Mouse (Mus musculus) lung, embryonic 16.5 days (tissue): ENCODE results near the gene Atp1a2. TPM values are rescaled to one million over a fixed set of nuclear protein-coding genes. Genes with fewer than 3 reads are reported as not detected.
A peak's percentile ranks its signal among the peaks of the same experiment; 100 is the strongest.
"Not testable (repeated sequence)": the region's sequence is repeated elsewhere in the genome, so short reads cannot be mapped to it uniquely, and the experiment has no call there.

Experiments used
- ATAC-seq: fragments of 200-750 bp; cut with Nextera tagmentation; 2 replicates; pipeline ENCODE4 v1.8.0; 2017; ENCODE audit warnings: low read depth, mild to moderate bottlenecking, moderate library complexity
- H3K27ac ChIP-seq: fragments of 300-500 bp; sonication (generic); 2 replicates; pipeline ENCODE4 v1.5.1; 2014; ENCODE audit warnings: mild to moderate bottlenecking, control low read depth, low read length
- H3K27me3 ChIP-seq: fragments of 300-500 bp; sonication (generic); 2 replicates; pipeline ENCODE4 v1.6.1; 2014; ENCODE audit warnings: low read depth, low read length, mixed read lengths; ENCODE audit not compliant: control insufficient read depth, insufficient read depth
- H3K36me3 ChIP-seq: fragments of 300-500 bp; sonication (generic); 2 replicates; pipeline ENCODE4 v1.6.1; 2014; ENCODE audit warnings: low read length; ENCODE audit not compliant: control insufficient read depth, insufficient read depth
- H3K4me1 ChIP-seq: fragments of 300-500 bp; sonication (generic); replicated peaks from 2 replicates; pipeline ENCODE4 v1.6.1; 2014; ENCODE audit warnings: low read length, mixed read lengths; ENCODE audit not compliant: control insufficient read depth, insufficient read depth
- H3K4me2 ChIP-seq: fragments of 300-500 bp; sonication (generic); 2 replicates; pipeline ENCODE4 v1.6.1; 2014; ENCODE audit warnings: low read depth, low read length, control low read depth
- H3K4me3 ChIP-seq: fragments of 300-500 bp; sonication (generic); 2 replicates; pipeline ENCODE4 v1.5.1; 2014; ENCODE audit warnings: mild to moderate bottlenecking, low read length, control low read depth
- H3K9ac ChIP-seq: fragments of 300-500 bp; sonication (generic); 2 replicates; pipeline ENCODE4 v1.6.1; 2014; ENCODE audit warnings: low read length, control low read depth
- H3K9me3 ChIP-seq: fragments of 300-500 bp; sonication (generic); 2 replicates; pipeline ENCODE4 v1.6.1; 2016; ENCODE audit warnings: low read length; ENCODE audit not compliant: control insufficient read depth
- WGBS: fragments of 180-500 bp; shearing (Covaris S2); extraction: QIAGEN DNeasy Blood & Tissue Kit; methylation state at CpG from one replicate; pipeline ENCODE4 v1.1.7; 2014; 5-methylcytosine and 5-hydroxymethylcytosine counted together
- polyA plus RNA-seq: library from polyadenylated mRNA; unstranded; fragments of >200 nt; fragmentation: Nextera tagmentation; extraction: Ambion mirVana; gene quantifications from 2 replicates; pipeline ENCODE4 v1.2.1, GENCODE M21; 2015

Gene Atp1a2
- polyA plus RNA-seq, 1 experiment from 2014 or later = 6.2 TPM

- ATAC-seq, H3K9me3 ChIP-seq, H3K27ac ChIP-seq, H3K36me3 ChIP-seq, H3K9ac ChIP-seq, H3K4me1 ChIP-seq: not testable (repeated sequence)
- H3K4me3 ChIP-seq = 0 out of 2 replicates have a peak overlapping the region, but pooled peaks have one; percentile 4
- peak overlapping the region; percentile 25 for H3K4me2 ChIP-seq
- 25% methylated on average over 23 of the region's 23 CpGs for WGBS
- peaks cover 11% of the 10 kb centered on the region for H3K27me3 ChIP-seq
Observed at GRCm38 (mm10) chr1:172244645-172245044, 53.2 kb downstream of the Atp1a2 start.

GRCm38 (mm10) chr1:172243547-172244205, 54.2 kb downstream of the Atp1a2 start:
- no peak for ATAC-seq
- H3K36me3 ChIP-seq = no peaks in the 10 kb centered on the region
- peaks cover 11% of the 10 kb centered on the region for H3K27me3 ChIP-seq
- H3K27ac ChIP-seq = no peak overlapping the region
- WGBS = 30% methylated on average over 16 of the region's 16 CpGs
- H3K4me1 ChIP-seq = no peaks in the 10 kb centered on the region
- H3K4me2 ChIP-seq = peak overlapping the region; percentile 25; the same call in 1 of the 2 replicates
- H3K4me3 ChIP-seq = no peak overlapping the region
- no peak overlapping the region for H3K9ac ChIP-seq
- H3K9me3 ChIP-seq = no peaks in the 10 kb centered on the region

GRCm38 (mm10) chr1:172242401-172242800, 55.5 kb downstream of the Atp1a2 start:
- Histone ChIP-seq H3K27me3 (peaks cover 11% of the 10 kb centered on the region), H3K9me3 (no peaks in the 10 kb centered on the region), H3K9ac (no peak overlapping the region), H3K4me3 (no peak overlapping the region), H3K36me3 (no peaks in the 10 kb centered on the region), H3K27ac (no peak overlapping the region), H3K4me1 (no peaks in the 10 kb centered on the region), H3K4me2 (no peak overlapping the region)
- ATAC-seq = peak; percentile 75
- WGBS = 29% methylated on average over 2 of the region's 2 CpGs

GRCm38 (mm10) chr1:172240945-172241708, 56.7 kb downstream of the Atp1a2 start:
- no peak for ATAC-seq
- Histone ChIP-seq H3K9ac (no peak overlapping the region), H3K27ac (no peak overlapping the region), H3K4me3 (no peak overlapping the region), H3K4me2 (no peak overlapping the region), H3K36me3 (no peaks in the 10 kb centered on the region), H3K4me1 (no peaks in the 10 kb centered on the region), H3K27me3 (peaks cover 11% of the 10 kb centered on the region), H3K9me3 (no peaks in the 10 kb centered on the region)
- 65% methylated on average over 6 of the region's 6 CpGs for WGBS

GRCm38 (mm10) chr1:172229215-172229614, 68.6 kb downstream of the Atp1a2 start:
- Histone ChIP-seq H3K9me3 (no peaks in the 10 kb centered on the region), H3K9ac (no peak overlapping the region), H3K4me1 (no peaks in the 10 kb centered on the region), H3K27ac (no peak overlapping the region), H3K4me2 (no peak overlapping the region), H3K27me3 (no peaks in the 10 kb centered on the region), H3K36me3 (no peaks in the 10 kb centered on the region), H3K4me3 (no peak overlapping the region)
- WGBS = 83% methylated on average over 1 of the region's 1 CpGs
- ATAC-seq = no peak

- 79% methylated on average over 2 of the region's 2 CpGs for WGBS
Observed at GRCm38 (mm10) chr1:172228209-172228608, 69.7 kb downstream of the Atp1a2 start.

More at GRCm38 (mm10) chr1:172228209-172228608, 69.7 kb downstream of the Atp1a2 start:
- ATAC-seq = no peak
- Histone ChIP-seq H3K4me2 (no peak overlapping the region), H3K9me3 (no peaks in the 10 kb centered on the region), H3K27me3 (no peaks in the 10 kb centered on the region), H3K36me3 (no peaks in the 10 kb centered on the region), H3K4me1 (no peaks in the 10 kb centered on the region), H3K4me3 (no peak overlapping the region), H3K27ac (no peak overlapping the region), H3K9ac (no peak overlapping the region)

Other genes starting within 250 kb of the Atp1a2 start
- gene Nhlh1, start 240.5 kb downstream of the Atp1a2 start, polyA plus RNA-seq = not detected in 2 replicates
- gene Copa, start 215.5 kb downstream of the Atp1a2 start, polyA plus RNA-seq = 242 and 253 TPM in 2 replicates
- 146 TPM in 2 replicates for gene Ncstn, start 215.3 kb downstream of the Atp1a2 start, polyA plus RNA-seq
- 124 and 128 TPM in 2 replicates for gene Pex19, start 171.3 kb downstream of the Atp1a2 start, polyA plus RNA-seq
- 133 and 141 TPM in 2 replicates for gene Dcaf8, start 150.0 kb downstream of the Atp1a2 start, polyA plus RNA-seq
- 139 and 147 TPM in 2 replicates for gene Pea15a, start 91.3 kb downstream of the Atp1a2 start, polyA plus RNA-seq
- 7.9 and 15.3 TPM in 2 replicates for gene Casq1, start 78.2 kb downstream of the Atp1a2 start, polyA plus RNA-seq
- not detected in 2 replicates for gene Atp1a4, start 39.6 kb downstream of the Atp1a2 start, polyA plus RNA-seq
- gene Igsf8, start 36.4 kb downstream of the Atp1a2 start, polyA plus RNA-seq = 42.5 and 46.0 TPM in 2 replicates
- not detected in 2 replicates for gene Kcnj9, start 31.3 kb upstream of the Atp1a2 start, polyA plus RNA-seq
- 0.15 and 0.20 TPM in 2 replicates for gene Kcnj10, start 43.1 kb upstream of the Atp1a2 start, polyA plus RNA-seq
- gene Pigm, start 78.5 kb upstream of the Atp1a2 start, polyA plus RNA-seq = 5.0 and 6.2 TPM in 2 replicates
- 0.57 and 0.64 TPM in 2 replicates for gene Slamf9, start 177.3 kb upstream of the Atp1a2 start, polyA plus RNA-seq
- gene Igsf9, start 183.7 kb upstream of the Atp1a2 start, polyA plus RNA-seq = 17.4 and 20.4 TPM in 2 replicates
- gene Tagln2, start 202.0 kb upstream of the Atp1a2 start, polyA plus RNA-seq = 662 and 695 TPM in 2 replicates
- 15.4 and 19.2 TPM in 2 replicates for gene Cfap45, start 222.7 kb upstream of the Atp1a2 start, polyA plus RNA-seq